Mouse (Mus musculus): ENCODE measurements around the gene Rhbdd1. TPM values are rescaled to one million over a fixed set of nuclear protein-coding genes. Genes with fewer than 3 reads are reported as not detected.

Gene Rhbdd1
- polyA plus RNA-seq, 1 experiment = 12.6 TPM

GRCm38 (mm10) chr1:82373924-82374323, 57.7 kb downstream of the Rhbdd1 start:
- H3K79me2 ChIP-seq (ENCODE audit: control insufficient read depth, insufficient read depth) = no peaks in the 10 kb centered on the region
- no peaks in the 10 kb centered on the region for H3K79me3 ChIP-seq (ENCODE audit: low read depth)
- H3K27me3 ChIP-seq (ENCODE audit: control insufficient read depth, insufficient read depth, insufficient read length) = no peaks in the 10 kb centered on the region
- H3K4me3 ChIP-seq (ENCODE audit: insufficient read depth, poor library complexity, severe bottlenecking) = no peak overlapping the region
- TF ChIP-seq USF1 (IDR thresholded peaks at IDR 0.05; ENCODE audit: low read depth) (no peak), CTCF (IDR thresholded peaks at IDR 0.05; ENCODE audit: control insufficient read depth, insufficient read depth, insufficient read length) (no peak), MYOD1 (IDR thresholded peaks at IDR 0.05; ENCODE audit: control insufficient read depth, insufficient read length, low read depth) (no peak), MAX (IDR thresholded peaks at IDR 0.05) (no peak), CEBPB (IDR thresholded peaks at IDR 0.05; ENCODE audit: low read depth) (no peak), FOSL1 (IDR thresholded peaks at IDR 0.05; ENCODE audit: insufficient read depth, low read length, poor library complexity, severe bottlenecking) (no peak), MYOG (IDR thresholded peaks at IDR 0.05; ENCODE audit: control insufficient read depth, extremely low read depth, insufficient read length) (no peak)
- peaks cover 28% of the 10 kb centered on the region for H3K36me3 ChIP-seq (ENCODE audit: control insufficient read depth, insufficient read depth)
- no peak overlapping the region for H3ac ChIP-seq (ENCODE audit: control insufficient read depth, insufficient read length, low read depth)

DNA sequence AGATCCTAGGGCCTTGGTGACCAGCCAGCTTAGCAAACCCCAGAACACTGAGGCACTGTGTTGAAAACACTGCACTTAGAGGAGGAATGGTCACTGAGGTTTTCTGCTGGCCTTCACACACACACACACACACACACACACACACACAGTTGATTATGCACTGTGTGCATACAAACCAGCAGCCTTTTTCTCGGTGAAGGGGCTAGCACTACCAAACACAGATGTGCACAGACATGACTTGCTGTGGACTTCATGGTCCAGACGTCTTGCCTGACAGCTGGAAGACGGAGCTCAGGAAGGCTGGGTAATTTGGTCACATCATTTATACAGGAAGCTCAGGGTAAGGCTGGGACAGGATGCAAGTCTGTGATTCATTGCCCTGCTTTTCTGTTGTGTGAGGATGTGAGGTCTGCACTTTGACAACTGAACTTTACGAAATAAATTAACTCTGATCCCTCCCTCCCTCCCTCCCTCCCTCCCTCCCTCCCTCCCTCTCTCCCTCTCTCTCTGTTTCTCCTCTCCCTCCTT, 58.6 kb downstream of the Rhbdd1 start:
- no peaks in the 10 kb centered on the region for H3K79me2 ChIP-seq (ENCODE audit: control insufficient read depth, insufficient read depth)
- no peaks in the 10 kb centered on the region for H3K79me3 ChIP-seq (ENCODE audit: low read depth)
- no peak overlapping the region for H3K4me3 ChIP-seq (ENCODE audit: insufficient read depth, poor library complexity, severe bottlenecking)
- TF ChIP-seq FOSL1 (IDR thresholded peaks at IDR 0.05; ENCODE audit: insufficient read depth, low read length, poor library complexity, severe bottlenecking) (no peak), MYOG (IDR thresholded peaks at IDR 0.05; ENCODE audit: control insufficient read depth, extremely low read depth, insufficient read length) (no peak), MAX (IDR thresholded peaks at IDR 0.05) (no peak), CTCF (IDR thresholded peaks at IDR 0.05; ENCODE audit: control insufficient read depth, insufficient read depth, insufficient read length) (no peak), MYOD1 (IDR thresholded peaks at IDR 0.05; ENCODE audit: control insufficient read depth, insufficient read length, low read depth) (no peak), USF1 (IDR thresholded peaks at IDR 0.05; ENCODE audit: low read depth) (no peak), CEBPB (IDR thresholded peaks at IDR 0.05; ENCODE audit: low read depth) (no peak)
- no peaks in the 10 kb centered on the region for H3K27me3 ChIP-seq (ENCODE audit: control insufficient read depth, insufficient read depth, insufficient read length)
- no peak overlapping the region for H3ac ChIP-seq (ENCODE audit: control insufficient read depth, insufficient read length, low read depth)
- H3K36me3 ChIP-seq (ENCODE audit: control insufficient read depth, insufficient read depth) = peaks cover 28% of the 10 kb centered on the region

DNA sequence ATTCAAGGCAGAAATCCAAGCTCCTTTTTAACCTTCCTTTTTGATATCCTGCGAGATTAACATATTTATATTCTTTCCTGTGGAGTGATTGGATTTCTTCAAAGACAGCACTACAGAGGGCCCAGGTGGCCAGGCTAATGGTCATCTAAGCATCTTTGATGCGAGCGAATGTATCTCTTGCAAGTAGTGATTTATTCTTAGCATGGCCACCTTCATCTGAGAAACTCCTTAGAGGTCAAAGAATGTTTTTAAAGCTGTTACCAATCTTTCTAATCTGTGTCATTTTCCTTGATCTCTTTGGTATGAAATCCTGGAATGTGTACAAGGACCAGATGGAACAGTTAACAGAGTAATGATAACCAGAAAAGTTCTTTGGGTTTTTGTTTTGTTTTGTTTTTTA, 59.2 kb downstream of the Rhbdd1 start:
- no peaks in the 10 kb centered on the region for H3K79me3 ChIP-seq (ENCODE audit: low read depth)
- H3K27me3 ChIP-seq (ENCODE audit: control insufficient read depth, insufficient read depth, insufficient read length) = no peaks in the 10 kb centered on the region
- peaks cover 26% of the 10 kb centered on the region for H3K36me3 ChIP-seq (ENCODE audit: control insufficient read depth, insufficient read depth)
- TF ChIP-seq FOSL1 (IDR thresholded peaks at IDR 0.05; ENCODE audit: insufficient read depth, low read length, poor library complexity, severe bottlenecking) (no peak), CEBPB (IDR thresholded peaks at IDR 0.05; ENCODE audit: low read depth) (no peak), CTCF (IDR thresholded peaks at IDR 0.05; ENCODE audit: control insufficient read depth, insufficient read depth, insufficient read length) (no peak), MYOD1 (IDR thresholded peaks at IDR 0.05; ENCODE audit: control insufficient read depth, insufficient read length, low read depth) (no peak), MAX (IDR thresholded peaks at IDR 0.05) (no peak), MYOG (IDR thresholded peaks at IDR 0.05; ENCODE audit: control insufficient read depth, extremely low read depth, insufficient read length) (no peak), USF1 (IDR thresholded peaks at IDR 0.05; ENCODE audit: low read depth) (no peak)
- no peaks in the 10 kb centered on the region for H3K79me2 ChIP-seq (ENCODE audit: control insufficient read depth, insufficient read depth)
- no peak overlapping the region for H3K4me3 ChIP-seq (ENCODE audit: insufficient read depth, poor library complexity, severe bottlenecking)
- H3ac ChIP-seq (ENCODE audit: control insufficient read depth, insufficient read length, low read depth) = no peak overlapping the region

- no peaks in the 10 kb centered on the region for H3K79me3 ChIP-seq (ENCODE audit: low read depth)
- H3K4me3 ChIP-seq (ENCODE audit: insufficient read depth, poor library complexity, severe bottlenecking) = no peak overlapping the region
- no peaks in the 10 kb centered on the region for H3K79me2 ChIP-seq (ENCODE audit: control insufficient read depth, insufficient read depth)
- no peaks in the 10 kb centered on the region for H3K27me3 ChIP-seq (ENCODE audit: control insufficient read depth, insufficient read depth, insufficient read length)
- H3K36me3 ChIP-seq (ENCODE audit: control insufficient read depth, insufficient read depth) = peaks cover 16% of the 10 kb centered on the region
- no peak overlapping the region for H3ac ChIP-seq (ENCODE audit: control insufficient read depth, insufficient read length, low read depth)
- no peak for TF ChIP-seq MAX (IDR thresholded peaks at IDR 0.05)
- TF ChIP-seq USF1 (IDR thresholded peaks at IDR 0.05; ENCODE audit: low read depth) = no peak
- TF ChIP-seq MYOG (IDR thresholded peaks at IDR 0.05; ENCODE audit: control insufficient read depth, extremely low read depth, insufficient read length) = no peak
- no peak for TF ChIP-seq CEBPB (IDR thresholded peaks at IDR 0.05; ENCODE audit: low read depth)
- no peak for TF ChIP-seq MYOD1 (IDR thresholded peaks at IDR 0.05; ENCODE audit: control insufficient read depth, insufficient read length, low read depth)
- no peak for TF ChIP-seq FOSL1 (IDR thresholded peaks at IDR 0.05; ENCODE audit: insufficient read depth, low read length, poor library complexity, severe bottlenecking)
- TF ChIP-seq CTCF (IDR thresholded peaks at IDR 0.05; ENCODE audit: control insufficient read depth, insufficient read depth, insufficient read length) = no peak
Observed at GRCm38 (mm10) chr1:82381946-82382345, 65.7 kb downstream of the Rhbdd1 start.

- TF ChIP-seq CEBPB (IDR thresholded peaks at IDR 0.05; ENCODE audit: low read depth) (no peak), FOSL1 (IDR thresholded peaks at IDR 0.05; ENCODE audit: insufficient read depth, low read length, poor library complexity, severe bottlenecking) (no peak), MYOD1 (IDR thresholded peaks at IDR 0.05; ENCODE audit: control insufficient read depth, insufficient read length, low read depth) (no peak), MYOG (IDR thresholded peaks at IDR 0.05; ENCODE audit: control insufficient read depth, extremely low read depth, insufficient read length) (no peak), CTCF (IDR thresholded peaks at IDR 0.05; ENCODE audit: control insufficient read depth, insufficient read depth, insufficient read length) (no peak), USF1 (IDR thresholded peaks at IDR 0.05; ENCODE audit: low read depth) (no peak), MAX (IDR thresholded peaks at IDR 0.05) (no peak)
- Histone ChIP-seq H3K79me2 (ENCODE audit: control insufficient read depth, insufficient read depth) (no peaks in the 10 kb centered on the region), H3K4me3 (ENCODE audit: insufficient read depth, poor library complexity, severe bottlenecking) (no peak overlapping the region), H3ac (ENCODE audit: control insufficient read depth, insufficient read length, low read depth) (no peak overlapping the region), H3K36me3 (ENCODE audit: control insufficient read depth, insufficient read depth) (peaks cover 4% of the 10 kb centered on the region), H3K79me3 (ENCODE audit: low read depth) (no peaks in the 10 kb centered on the region), H3K27me3 (ENCODE audit: control insufficient read depth, insufficient read depth, insufficient read length) (no peaks in the 10 kb centered on the region)
Observed at GRCm38 (mm10) chr1:82384106-82384505, 67.9 kb downstream of the Rhbdd1 start.

All from C2C12 (cell line).